Mouse (Mus musculus): Measurements from ENCODE around the gene Dnajc15. TPM values are rescaled to one million over a fixed set of nuclear protein-coding genes. Genes with fewer than 3 reads are reported as not detected.

Dnajc15 gene
- polyA plus RNA-seq, 1 experiment from 2014 or later = 64.9 TPM

DNA sequence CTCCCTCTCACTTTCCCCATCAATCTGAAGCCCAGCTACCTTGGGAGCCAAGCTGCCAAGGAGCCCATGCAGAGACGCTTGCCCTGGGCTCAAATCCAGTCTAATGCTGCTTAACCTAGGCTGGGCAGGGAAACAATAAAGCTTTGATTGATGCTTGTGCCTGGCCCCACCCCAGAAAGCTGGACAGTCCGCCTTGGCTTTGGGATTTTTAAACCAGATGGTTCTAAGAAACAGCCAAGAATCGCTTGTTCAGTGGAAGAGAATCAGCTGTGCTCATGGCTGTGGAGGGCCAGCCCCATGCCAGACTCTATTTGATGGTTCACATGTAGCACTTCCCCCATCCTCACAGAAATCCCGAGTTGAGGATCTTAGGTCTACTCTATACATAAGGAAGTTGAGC, 60.0 kb downstream of the Dnajc15 start:
- no peaks in the 10 kb centered on the region for H3K36me3 ChIP-seq (ENCODE audit: control insufficient read depth, insufficient read depth)
- 0 out of 2 replicates have a peak, but pooled peaks cover 6% of the 10 kb centered on the region for H3K4me1 ChIP-seq (replicated peaks; ENCODE audit: control insufficient read depth, insufficient read depth, low read length)
- H3K4me2 ChIP-seq (ENCODE audit: low read length) = no peak overlapping the region
- no peaks in the 10 kb centered on the region for H3K9me3 ChIP-seq (ENCODE audit: control insufficient read depth, low read length)
- ATAC-seq = peak; percentile 69
- H3K9ac ChIP-seq (replicated peaks; ENCODE audit: low read depth, low read length) = no peak overlapping the region
- H3K27me3 ChIP-seq (replicated peaks; ENCODE audit: control insufficient read depth, insufficient read depth, low read length) = no peaks in the 10 kb centered on the region
- WGBS = 52% methylated on average over 4 of the region's 4 CpGs
- no peak overlapping the region for H3K27ac ChIP-seq (ENCODE audit: low read length)
- H3K4me3 ChIP-seq (replicated peaks; ENCODE audit: low read length) = no peak overlapping the region

DNA sequence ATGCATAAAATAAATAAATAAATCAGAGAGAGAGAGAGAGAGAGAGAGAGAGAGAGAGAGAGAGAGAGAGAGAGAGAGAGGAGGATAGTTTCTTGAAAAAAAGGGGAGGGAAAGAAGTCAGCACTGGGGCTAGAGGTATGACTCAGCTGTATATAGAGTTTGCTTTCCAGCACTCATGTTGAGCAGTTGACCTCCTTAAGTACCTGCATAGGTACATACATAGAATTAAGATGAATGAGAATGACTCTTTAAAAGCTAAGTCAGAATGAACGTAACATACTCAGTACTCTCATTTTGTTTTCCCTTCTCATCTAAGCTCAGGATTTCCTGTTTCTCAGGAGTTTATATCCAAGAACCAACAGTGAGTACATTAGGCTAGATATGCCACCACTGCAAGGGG, 62.0 kb downstream of the Dnajc15 start:
- H3K27me3 ChIP-seq (replicated peaks; ENCODE audit: control insufficient read depth, insufficient read depth, low read length) = no peaks in the 10 kb centered on the region
- H3K4me3 ChIP-seq (replicated peaks; ENCODE audit: low read length) = no peak overlapping the region
- H3K36me3 ChIP-seq (ENCODE audit: control insufficient read depth, insufficient read depth) = no peaks in the 10 kb centered on the region
- no peak overlapping the region for H3K9ac ChIP-seq (replicated peaks; ENCODE audit: low read depth, low read length)
- no peak overlapping the region for H3K4me2 ChIP-seq (ENCODE audit: low read length)
- no peak for ATAC-seq
- 0 out of 2 replicates have a peak, but pooled peaks cover 6% of the 10 kb centered on the region for H3K4me1 ChIP-seq (replicated peaks; ENCODE audit: control insufficient read depth, insufficient read depth, low read length)
- no peak overlapping the region for H3K27ac ChIP-seq (ENCODE audit: low read length)
- no peaks in the 10 kb centered on the region for H3K9me3 ChIP-seq (ENCODE audit: control insufficient read depth, low read length)
- WGBS = 93% methylated on average over 1 of the region's 1 CpGs

DNA sequence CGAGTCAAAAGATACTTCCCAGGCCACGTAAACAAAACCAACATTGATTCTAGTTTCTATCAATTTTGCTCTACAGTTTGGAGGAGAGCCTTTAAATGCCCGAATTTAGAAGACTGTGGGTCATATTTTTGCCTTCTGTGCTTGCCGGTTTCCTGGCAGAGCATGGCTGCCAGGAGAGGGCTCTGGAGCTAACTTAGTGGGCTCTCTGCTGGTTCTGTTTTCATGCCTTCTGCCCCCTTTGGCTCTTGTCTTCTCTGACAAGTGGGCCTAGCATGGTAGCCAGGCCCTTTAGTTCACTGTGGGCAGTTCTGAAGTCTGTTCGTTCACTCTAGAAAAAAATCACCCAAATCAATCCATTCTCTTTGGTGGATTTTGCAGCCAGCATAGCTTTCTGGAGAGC, 63.5 kb downstream of the Dnajc15 start:
- Histone ChIP-seq H3K4me3 (replicated peaks; ENCODE audit: low read length) (no peak overlapping the region), H3K4me2 (ENCODE audit: low read length) (no peak overlapping the region), H3K27me3 (replicated peaks; ENCODE audit: control insufficient read depth, insufficient read depth, low read length) (no peaks in the 10 kb centered on the region), H3K9ac (replicated peaks; ENCODE audit: low read depth, low read length) (no peak overlapping the region), H3K27ac (ENCODE audit: low read length) (no peak overlapping the region), H3K36me3 (ENCODE audit: control insufficient read depth, insufficient read depth) (no peaks in the 10 kb centered on the region), H3K9me3 (ENCODE audit: control insufficient read depth, low read length) (no peaks in the 10 kb centered on the region), H3K4me1 (replicated peaks; ENCODE audit: control insufficient read depth, insufficient read depth, low read length) (0 out of 2 replicates have a peak, but pooled peaks cover 6% of the 10 kb centered on the region)
- WGBS = 89% methylated on average over 5 of the region's 5 CpGs
- no peak for ATAC-seq

DNA sequence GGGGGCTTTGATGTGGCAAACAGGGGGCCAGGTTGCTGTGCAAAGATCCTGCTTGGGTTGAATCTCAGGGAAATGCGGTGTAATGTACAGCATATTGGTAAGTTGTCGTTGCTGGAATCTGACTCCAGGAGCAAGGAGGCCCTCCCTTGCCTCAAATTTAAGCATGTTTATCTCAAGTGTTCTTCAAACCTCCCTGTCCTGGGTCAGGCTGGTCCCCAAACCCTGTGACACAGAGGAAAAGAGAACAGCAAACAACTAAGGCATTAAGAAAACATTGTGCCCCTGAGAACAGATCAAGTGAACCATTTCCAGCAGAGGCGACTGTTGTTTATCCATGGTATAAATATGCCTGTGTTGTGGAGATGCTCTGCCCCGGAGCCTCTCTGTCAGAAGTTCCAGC, 67.1 kb downstream of the Dnajc15 start:
- H3K4me2 ChIP-seq (ENCODE audit: low read length) = no peak overlapping the region
- no peaks in the 10 kb centered on the region for H3K4me1 ChIP-seq (replicated peaks; ENCODE audit: control insufficient read depth, insufficient read depth, low read length)
- H3K36me3 ChIP-seq (ENCODE audit: control insufficient read depth, insufficient read depth) = no peaks in the 10 kb centered on the region
- no peak overlapping the region for H3K9ac ChIP-seq (replicated peaks; ENCODE audit: low read depth, low read length)
- ATAC-seq = no peak
- WGBS = 83% methylated on average over 4 of the region's 4 CpGs
- H3K27ac ChIP-seq (ENCODE audit: low read length) = no peak overlapping the region
- H3K27me3 ChIP-seq (replicated peaks; ENCODE audit: control insufficient read depth, insufficient read depth, low read length) = no peaks in the 10 kb centered on the region
- no peaks in the 10 kb centered on the region for H3K9me3 ChIP-seq (ENCODE audit: control insufficient read depth, low read length)
- no peak overlapping the region for H3K4me3 ChIP-seq (replicated peaks; ENCODE audit: low read length)

DNA sequence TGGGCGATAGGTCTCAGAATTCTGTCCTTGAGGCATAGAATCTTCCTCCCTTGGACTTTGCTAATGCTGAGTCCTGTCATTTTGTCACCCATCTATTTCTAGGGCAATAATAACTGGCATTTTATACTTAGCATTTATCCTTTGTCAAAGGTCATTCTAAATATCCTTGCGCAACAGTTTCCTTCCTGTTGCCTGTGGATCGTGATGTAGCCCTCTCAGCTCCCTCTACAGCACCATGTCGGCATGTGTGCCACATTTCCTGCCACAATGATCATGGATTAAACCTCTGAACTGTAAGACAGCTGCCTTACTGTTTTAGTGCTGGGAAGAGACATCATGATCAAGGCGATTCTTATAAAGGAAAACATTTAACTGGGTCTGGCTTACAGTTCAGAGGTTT, 68.6 kb downstream of the Dnajc15 start:
- H3K9ac ChIP-seq (replicated peaks; ENCODE audit: low read depth, low read length) = no peak overlapping the region
- no peaks in the 10 kb centered on the region for H3K9me3 ChIP-seq (ENCODE audit: control insufficient read depth, low read length)
- no peaks in the 10 kb centered on the region for H3K27me3 ChIP-seq (replicated peaks; ENCODE audit: control insufficient read depth, insufficient read depth, low read length)
- no peak for ATAC-seq
- H3K4me2 ChIP-seq (ENCODE audit: low read length) = no peak overlapping the region
- H3K4me1 ChIP-seq (replicated peaks; ENCODE audit: control insufficient read depth, insufficient read depth, low read length) = peaks cover 11% of the 10 kb centered on the region
- whole genome bisulfite sequencing = 91% methylated on average over 5 of the region's 5 CpGs
- H3K4me3 ChIP-seq (replicated peaks; ENCODE audit: low read length) = no peak overlapping the region
- H3K27ac ChIP-seq (ENCODE audit: low read length) = no peak overlapping the region
- no peaks in the 10 kb centered on the region for H3K36me3 ChIP-seq (ENCODE audit: control insufficient read depth, insufficient read depth)

DNA sequence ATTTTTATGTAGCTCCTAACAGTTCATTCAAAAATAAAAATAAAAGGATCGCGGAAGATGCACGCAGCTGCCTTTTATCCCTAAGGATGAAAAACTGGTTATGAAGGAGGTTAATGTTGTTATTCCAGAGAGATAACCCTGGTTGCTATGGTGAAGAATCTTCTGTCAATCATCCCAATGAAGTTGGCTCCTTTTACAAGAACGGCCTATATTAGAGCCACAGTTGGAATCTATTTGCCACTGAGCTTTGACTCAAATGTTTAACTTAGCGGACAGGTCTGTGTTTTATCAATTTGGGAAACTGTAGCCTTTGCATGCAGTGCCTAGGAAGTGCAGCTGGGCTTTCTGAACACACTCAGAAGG, 72.7 kb downstream of the Dnajc15 start:
- no peak overlapping the region for H3K4me2 ChIP-seq (ENCODE audit: low read length)

DNA sequence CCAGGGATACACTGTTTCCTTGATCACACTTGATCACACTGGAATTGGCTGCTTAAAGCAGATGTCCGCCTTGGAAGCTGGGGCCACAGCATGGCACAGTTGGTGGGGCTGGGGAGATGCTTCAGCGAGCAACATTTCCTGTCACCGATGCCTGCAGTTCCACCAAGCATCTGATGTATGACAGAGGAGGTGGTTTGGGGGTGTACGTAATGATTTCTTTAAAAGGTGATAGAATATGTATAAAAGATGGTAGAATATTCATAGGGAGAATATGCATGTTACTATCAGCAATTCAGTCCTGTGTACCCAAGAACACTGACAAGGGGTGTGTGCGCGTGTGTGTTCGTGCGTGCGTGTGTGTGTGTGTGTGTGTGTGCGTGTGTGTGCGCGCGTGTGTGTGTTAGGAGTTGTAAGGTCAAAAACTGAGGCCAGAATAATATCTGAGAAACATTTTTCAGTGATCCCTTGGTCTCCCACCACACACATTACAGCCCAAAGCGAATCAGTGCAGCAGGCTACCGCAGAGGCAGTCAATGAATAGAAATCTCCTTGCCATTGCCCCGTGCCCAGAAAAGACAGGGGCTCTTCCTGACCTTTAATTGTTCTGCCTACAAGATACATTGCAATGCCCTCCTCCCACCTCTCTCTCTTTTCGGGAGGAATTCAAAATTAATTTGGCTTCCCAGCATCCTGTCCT, 73.2 kb downstream of the Dnajc15 start:
- Histone ChIP-seq H3K4me3 (replicated peaks; ENCODE audit: low read length) (no peak overlapping the region), H3K36me3 (ENCODE audit: control insufficient read depth, insufficient read depth) (no peaks in the 10 kb centered on the region), H3K9ac (replicated peaks; ENCODE audit: low read depth, low read length) (no peak overlapping the region), H3K9me3 (ENCODE audit: control insufficient read depth, low read length) (no peaks in the 10 kb centered on the region), H3K27ac (ENCODE audit: low read length) (peak overlapping the region; percentile 62), H3K4me1 (replicated peaks; ENCODE audit: control insufficient read depth, insufficient read depth, low read length) (peaks cover 13% of the 10 kb centered on the region), H3K27me3 (replicated peaks; ENCODE audit: control insufficient read depth, insufficient read depth, low read length) (no peaks in the 10 kb centered on the region), H3K4me2 (ENCODE audit: low read length) (no peak overlapping the region)
- peak; percentile 61 for ATAC-seq
- WGBS = 71% methylated on average over 17 of the region's 17 CpGs

More for the DNA sequence above, 72.7 kb downstream of the Dnajc15 start:
- peak; percentile 69 for ATAC-seq
- peaks cover 13% of the 10 kb centered on the region for H3K4me1 ChIP-seq (replicated peaks; ENCODE audit: control insufficient read depth, insufficient read depth, low read length)
- 26% methylated on average over 5 of the region's 5 CpGs for WGBS
- no peaks in the 10 kb centered on the region for H3K27me3 ChIP-seq (replicated peaks; ENCODE audit: control insufficient read depth, insufficient read depth, low read length)
- no peak overlapping the region for H3K4me3 ChIP-seq (replicated peaks; ENCODE audit: low read length)
- no peak overlapping the region for H3K9ac ChIP-seq (replicated peaks; ENCODE audit: low read depth, low read length)
- H3K9me3 ChIP-seq (ENCODE audit: control insufficient read depth, low read length) = no peaks in the 10 kb centered on the region
- peak overlapping the region; percentile 62; the same call in 1 of the 2 replicates for H3K27ac ChIP-seq (ENCODE audit: low read length)
- H3K36me3 ChIP-seq (ENCODE audit: control insufficient read depth, insufficient read depth) = no peaks in the 10 kb centered on the region

DNA sequence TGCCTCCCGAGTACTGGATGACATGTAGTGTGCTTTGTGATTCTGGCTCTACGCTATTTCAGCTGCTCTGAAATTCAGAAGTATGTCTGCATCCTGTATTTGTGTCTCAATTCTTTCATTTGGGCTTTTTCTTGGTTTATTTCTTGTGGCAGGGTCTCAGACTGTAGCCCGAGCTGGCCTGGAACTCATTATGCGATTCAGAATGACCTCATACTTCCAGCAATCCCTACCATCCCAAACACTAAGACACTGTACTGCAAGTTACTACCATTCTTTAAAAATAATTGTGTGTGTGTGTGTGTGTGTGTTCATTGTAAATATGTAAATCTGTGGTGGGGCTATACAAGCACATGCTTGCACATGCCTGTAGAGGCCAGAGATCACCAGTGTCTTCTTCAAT, 78.4 kb downstream of the Dnajc15 start:
- Histone ChIP-seq H3K36me3 (ENCODE audit: control insufficient read depth, insufficient read depth) (no peaks in the 10 kb centered on the region), H3K27ac (ENCODE audit: low read length) (no peak overlapping the region), H3K4me2 (ENCODE audit: low read length) (no peak overlapping the region), H3K4me3 (replicated peaks; ENCODE audit: low read length) (no peak overlapping the region), H3K9me3 (ENCODE audit: control insufficient read depth, low read length) (no peaks in the 10 kb centered on the region), H3K9ac (replicated peaks; ENCODE audit: low read depth, low read length) (no peak overlapping the region), H3K27me3 (replicated peaks; ENCODE audit: control insufficient read depth, insufficient read depth, low read length) (no peaks in the 10 kb centered on the region), H3K4me1 (replicated peaks; ENCODE audit: control insufficient read depth, insufficient read depth, low read length) (peaks cover 3% of the 10 kb centered on the region)
- 66% methylated on average over 4 of the region's 4 CpGs for WGBS
- ATAC-seq = no peak

DNA sequence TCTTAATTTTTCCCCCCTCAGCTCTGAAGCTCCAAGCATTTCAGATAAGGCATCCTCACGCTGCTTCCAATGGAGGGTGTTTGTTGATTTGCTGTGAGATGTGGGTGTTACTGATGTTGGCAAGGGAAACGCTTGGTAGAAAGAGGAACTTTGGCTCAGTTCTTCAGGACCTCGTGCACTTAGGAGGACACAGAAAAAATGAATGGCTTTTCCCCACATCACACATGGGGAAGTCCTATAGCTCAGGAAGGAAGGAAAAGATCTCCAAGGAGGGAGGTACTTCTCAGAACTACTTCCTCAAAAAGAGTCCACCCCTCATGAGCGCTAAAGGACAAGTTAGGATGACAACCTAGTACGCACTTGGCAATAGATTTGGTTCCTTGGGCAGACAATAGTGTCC, 79.7 kb downstream of the Dnajc15 start:
- Histone ChIP-seq H3K27ac (ENCODE audit: low read length) (no peak overlapping the region), H3K36me3 (ENCODE audit: control insufficient read depth, insufficient read depth) (no peaks in the 10 kb centered on the region), H3K4me1 (replicated peaks; ENCODE audit: control insufficient read depth, insufficient read depth, low read length) (no peaks in the 10 kb centered on the region), H3K9ac (replicated peaks; ENCODE audit: low read depth, low read length) (no peak overlapping the region), H3K4me2 (ENCODE audit: low read length) (no peak overlapping the region), H3K4me3 (replicated peaks; ENCODE audit: low read length) (no peak overlapping the region), H3K27me3 (replicated peaks; ENCODE audit: control insufficient read depth, insufficient read depth, low read length) (no peaks in the 10 kb centered on the region), H3K9me3 (ENCODE audit: control insufficient read depth, low read length) (no peaks in the 10 kb centered on the region)
- ATAC-seq = no peak
- WGBS = 88% methylated on average over 5 of the region's 5 CpGs
